Mouse (Mus musculus) megakaryocyte, embryonic 14.5 days (primary cell): ENCODE results near the gene Psg16.

Experiments
- FLI1 ChIP-seq: IDR thresholded peaks from 2 replicates; pipeline ENCODE4 v1.6.1; 2012; ENCODE audit warnings: low read length, inconsistent platforms, mixed read lengths
- GATA1 ChIP-seq: IDR thresholded peaks from 3 replicates; pipeline ENCODE4 v1.6.1; 2012; ENCODE audit warnings: mixed read lengths, low read length, inconsistent platforms, borderline replicate concordance

- TF ChIP-seq GATA1 (no peak), FLI1 (no peak)
These were observed 332 bp upstream of the Psg16 start for GRCm38 (mm10) chr7:17073513-17073903.
